Mouse (Mus musculus) neutrophil, adult 5-6 weeks (primary cell): ENCODE measurements around the gene Rpl23. TPM values are rescaled to one million over a fixed set of nuclear protein-coding genes. Genes with fewer than 3 reads are reported as not detected.

Experiments
- ATAC-seq: fragments of 151-379, 151-347 bp; 2 replicates; pipeline ENCODE4 v1.8.0; 2017; ENCODE audit warnings: mild to moderate bottlenecking, moderate TSS enrichment; ENCODE audit not compliant: insufficient number of reproducible peaks, poor library complexity, low FRiP score, severe bottlenecking; ENCODE audit errors: extremely low read depth
- total RNA-seq: library from RNA; stranded (forward); fragments of 200-1000 nt; gene quantifications from 2 replicates; pipeline ENCODE4 v1.2.3, GENCODE M21; 2017

The Rpl23 gene
- total RNA-seq, 1 experiment from 2014 or later: 1,304 TPM

DNA sequence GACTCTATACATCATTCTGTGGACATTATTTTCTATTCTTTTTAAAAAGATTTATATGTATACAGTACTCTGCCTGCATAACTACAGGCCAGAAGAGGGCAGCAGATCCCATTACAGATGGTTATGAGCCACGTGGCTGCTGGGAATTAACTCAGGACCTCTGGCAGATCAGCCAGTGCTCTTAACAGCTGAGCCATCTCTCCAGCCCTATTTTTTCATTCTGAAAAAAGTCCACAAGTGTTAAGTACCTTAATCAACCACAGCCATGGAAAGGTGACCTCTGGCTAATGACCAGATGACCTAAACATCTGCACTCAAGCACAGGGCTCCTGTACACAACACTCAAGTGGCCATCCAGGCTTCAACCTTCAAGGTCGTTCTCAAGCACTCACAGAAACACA is 5.1 kb downstream of the Rpl23 start:
- no peak for ATAC-seq

DNA sequence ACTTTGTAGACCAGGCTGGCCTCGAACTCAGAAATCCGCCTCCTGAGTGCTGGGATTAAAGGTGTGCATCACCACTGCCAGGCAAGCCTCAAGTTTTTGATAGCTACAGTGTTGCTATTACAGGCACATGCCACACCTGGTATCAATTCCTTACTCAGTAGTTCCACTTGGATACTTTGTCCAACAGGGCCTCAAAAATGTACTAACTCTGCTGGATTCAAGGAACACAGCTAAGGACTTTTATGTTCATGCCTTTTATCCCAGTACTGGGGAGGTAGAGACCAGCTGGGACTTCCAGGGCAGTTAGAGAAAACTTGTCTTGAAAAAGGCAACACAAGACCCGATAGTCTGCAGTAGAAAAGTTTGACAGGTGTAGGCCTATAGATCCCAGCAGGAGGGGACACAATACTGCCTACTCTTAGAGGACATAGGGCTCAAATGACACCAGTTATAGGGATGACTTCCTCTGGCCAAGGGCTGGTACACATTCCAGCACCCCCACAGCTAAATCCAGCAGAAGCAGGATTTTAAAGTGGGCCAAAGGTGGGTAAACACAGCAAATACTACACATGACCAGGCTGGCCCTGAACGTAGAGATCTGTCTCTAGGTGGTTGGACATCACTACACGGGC is 5.6 kb downstream of the Rpl23 start:
- ATAC-seq: no peak

DNA sequence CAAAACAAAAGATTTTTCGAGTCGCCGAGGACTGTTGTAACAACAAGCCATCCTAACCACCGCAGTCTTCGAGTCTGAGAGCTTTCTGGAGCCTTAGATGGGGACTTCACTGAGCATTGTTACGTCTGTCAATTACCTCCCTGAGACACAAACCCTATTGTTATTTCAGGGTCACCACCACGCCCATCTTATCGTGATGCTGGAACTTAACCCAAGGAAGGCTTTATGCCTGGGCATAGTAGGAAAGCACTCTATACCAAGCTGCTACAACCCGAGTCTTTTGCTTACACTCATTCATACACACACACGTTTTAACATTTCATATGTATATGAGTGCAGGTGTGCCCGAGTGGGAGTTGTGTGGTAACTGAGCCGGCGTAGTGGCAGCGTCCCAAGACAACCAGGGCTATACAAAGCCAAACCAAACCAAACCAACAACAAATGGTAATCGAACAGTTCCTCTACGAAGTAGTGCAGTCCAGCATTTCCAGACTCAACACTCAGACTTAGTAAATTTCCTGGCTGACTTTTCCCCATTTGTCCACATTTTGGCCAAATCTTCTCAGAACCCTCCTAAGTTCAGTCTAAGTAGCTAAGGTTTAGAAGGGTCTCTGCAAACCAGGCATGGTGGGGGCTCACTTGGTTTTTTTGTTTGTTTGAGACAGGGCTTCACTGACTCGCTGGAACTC is 6.3 kb downstream of the Rpl23 start, which contains the start of gene 1700001P01Rik:
Gene 1700001P01Rik (minus strand): TSS at position 111 of the 689 bp plus-strand sequence.
- no peak for ATAC-seq

DNA sequence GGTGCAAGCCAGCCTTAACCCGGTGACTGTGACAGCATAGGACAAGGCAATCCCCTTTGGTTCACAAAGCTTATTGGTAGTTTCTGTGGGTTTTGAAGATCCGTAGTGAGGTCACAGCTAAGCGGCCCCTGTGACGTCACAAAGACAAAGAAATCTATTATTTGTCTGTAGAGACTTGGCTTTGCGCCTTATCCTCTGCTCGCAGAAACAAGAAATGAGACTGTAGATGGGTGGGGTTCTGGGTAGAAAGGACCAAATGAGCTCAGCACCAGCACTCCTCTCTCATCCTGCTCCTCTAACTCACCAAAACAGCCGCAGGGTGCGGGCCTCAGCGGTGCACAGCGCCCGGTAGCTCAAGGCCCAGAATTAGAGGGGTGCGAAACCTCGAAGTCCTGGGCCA is 7.1 kb downstream of the Rpl23 start:
- no peak for ATAC-seq

DNA sequence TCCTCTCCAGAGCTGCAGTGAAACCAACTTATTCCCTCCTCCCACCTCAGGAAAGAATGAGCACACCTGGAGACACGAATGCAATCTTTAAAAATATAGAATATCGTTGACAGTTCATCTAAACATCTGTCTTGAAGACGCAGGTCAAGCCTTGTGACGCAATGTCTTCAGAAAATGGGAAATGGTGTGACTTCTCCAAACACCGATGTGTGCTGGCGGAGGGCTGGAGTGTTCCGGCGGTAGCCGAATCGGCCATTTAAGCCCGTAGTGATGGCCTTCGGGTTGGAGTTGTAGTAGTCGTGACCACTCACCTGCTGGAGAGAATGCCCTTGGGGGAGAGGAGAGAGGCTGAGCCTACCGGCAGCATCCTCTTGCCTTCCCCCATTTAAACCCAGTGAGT is 10.8 kb downstream of the Rpl23 start:
- peak; percentile 42; the same call in 1 of the 2 replicates for ATAC-seq

DNA sequence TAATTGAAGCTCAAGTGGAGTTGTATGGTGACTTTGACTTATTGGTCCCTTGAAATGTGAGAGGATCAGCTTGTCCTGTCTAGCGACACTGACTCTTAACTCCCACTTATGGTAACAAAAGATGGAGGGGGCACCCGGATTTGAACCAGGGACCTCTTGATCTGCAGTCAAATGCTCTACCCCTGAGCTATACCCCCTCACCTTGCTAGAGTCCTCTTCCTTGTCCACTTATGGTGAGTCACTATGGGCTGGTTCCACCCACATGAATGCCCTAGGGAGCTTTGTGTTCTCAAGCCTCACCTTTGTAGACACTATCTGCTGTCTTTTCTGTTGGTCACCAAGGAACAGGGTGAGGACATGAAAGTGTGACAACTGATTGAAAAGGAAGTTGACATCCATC is 12.5 kb downstream of the Rpl23 start:
- no peak for ATAC-seq

DNA sequence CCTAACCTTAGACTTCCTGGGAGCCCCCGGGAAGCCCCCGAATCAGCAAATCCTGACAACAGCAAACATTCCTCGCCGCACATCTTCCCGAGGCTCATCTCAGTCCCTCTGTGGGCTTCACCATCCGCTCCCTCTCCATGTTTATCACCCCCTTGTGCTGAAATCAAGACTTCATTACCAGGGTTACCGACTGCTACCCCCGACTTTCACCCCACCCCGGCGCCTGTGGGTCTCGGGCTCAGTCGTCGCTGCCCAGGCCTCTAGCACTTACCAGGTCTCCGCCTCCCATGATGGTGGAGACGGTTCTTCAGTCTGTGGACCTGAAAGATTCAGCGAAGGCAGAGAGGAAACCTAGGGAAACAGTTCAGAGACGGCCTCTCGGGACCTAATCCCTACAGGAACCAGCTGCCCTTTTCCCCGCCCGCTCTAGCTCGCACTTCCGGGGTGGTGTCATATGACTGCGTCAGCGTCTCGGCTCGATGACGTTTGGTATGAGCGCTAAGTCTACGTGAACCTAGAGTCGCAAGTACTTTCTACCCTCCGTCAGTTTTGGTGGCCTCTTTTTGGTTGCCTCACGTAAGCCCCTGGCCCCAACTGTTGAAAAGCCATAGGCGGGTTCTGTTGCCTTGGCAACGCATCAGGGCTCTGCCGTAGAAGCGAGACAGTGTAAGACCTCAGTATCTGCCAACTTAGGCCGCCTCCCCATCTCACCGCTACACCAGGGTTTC is 15.9 kb downstream of the Rpl23 start, which contains the start of gene Cwc25:
Gene Cwc25 (minus strand): TSS at position 403 of the 728 bp plus-strand sequence.
- ATAC-seq: peak; percentile 94

DNA sequence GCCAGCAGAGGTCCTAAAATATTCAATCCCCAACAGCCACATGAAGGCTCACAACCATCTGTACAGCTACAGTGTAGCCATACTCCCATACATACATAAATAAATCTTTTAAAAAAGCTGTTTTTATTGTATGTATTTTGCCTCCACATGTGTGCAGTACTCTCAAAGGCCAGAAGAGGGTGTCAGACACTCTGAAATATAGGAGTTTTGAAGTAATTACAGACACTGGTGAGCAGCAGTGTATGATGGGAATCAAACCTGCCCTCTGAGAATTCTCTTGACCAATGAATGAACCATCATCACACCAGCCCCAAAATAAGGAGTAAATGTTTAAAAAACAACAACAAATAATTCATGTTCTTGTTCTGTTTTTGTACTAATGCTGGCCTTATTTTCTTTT is 20.6 kb downstream of the Rpl23 start:
- no peak for ATAC-seq

DNA sequence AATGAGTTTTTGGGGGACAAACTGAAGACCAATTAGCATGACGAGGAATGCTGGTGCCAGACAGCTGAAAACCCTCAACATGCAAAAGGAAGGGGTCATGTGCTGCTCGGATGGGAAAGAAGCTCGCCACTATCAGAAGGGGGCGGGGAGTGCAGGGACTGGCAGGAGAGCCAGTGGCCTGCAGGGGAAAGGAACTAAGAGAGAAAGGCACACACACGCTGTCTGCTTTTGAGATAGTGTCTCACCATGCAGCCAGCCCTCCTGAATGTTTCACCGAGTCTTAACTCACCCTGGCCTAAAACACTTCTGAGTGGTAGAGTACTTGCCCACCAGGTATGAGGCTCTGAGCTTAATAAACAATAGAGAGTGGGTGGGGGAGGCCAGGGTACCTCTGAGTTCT is 23.3 kb downstream of the Rpl23 start:
- ATAC-seq: no peak

DNA sequence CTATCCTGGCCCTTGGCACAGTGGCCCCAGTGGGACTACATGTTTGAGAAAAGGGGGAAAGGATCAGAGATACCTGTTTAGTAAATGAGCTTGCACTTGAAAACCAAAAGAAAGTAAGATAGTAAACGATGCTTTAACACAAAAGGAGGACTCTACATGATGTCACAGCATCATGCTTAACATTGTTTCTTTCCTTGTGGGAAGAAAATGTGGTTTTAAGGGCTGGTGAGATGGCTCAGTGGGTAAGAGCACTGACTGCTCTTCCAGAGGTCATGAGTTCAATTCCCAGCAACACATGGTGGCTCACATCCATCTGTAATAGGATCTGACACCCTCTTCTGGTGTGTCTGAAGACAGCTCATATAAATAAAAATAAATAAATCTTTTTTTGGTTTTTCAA is 24.1 kb downstream of the Rpl23 start:
- no peak for ATAC-seq

DNA sequence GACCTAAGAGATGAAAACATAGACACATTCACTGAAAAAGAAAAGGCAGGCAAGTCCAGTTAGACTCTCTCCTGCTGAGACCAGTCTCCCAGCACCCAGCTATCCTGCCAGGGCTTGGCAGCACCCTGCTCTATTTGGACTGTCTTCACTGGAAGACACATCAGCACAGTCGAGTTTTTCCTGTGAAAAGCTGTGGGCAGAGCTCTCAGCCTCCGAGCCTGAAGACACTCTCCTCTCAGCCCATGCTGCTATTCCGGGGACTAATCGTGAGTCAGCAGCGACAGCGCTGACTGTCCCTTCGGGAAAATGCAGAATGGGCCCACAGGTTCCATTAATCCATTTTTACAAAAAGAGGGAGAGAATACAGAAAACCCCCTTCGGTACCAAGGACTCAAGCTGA is 29.0 kb downstream of the Rpl23 start:
- no peak for ATAC-seq

DNA sequence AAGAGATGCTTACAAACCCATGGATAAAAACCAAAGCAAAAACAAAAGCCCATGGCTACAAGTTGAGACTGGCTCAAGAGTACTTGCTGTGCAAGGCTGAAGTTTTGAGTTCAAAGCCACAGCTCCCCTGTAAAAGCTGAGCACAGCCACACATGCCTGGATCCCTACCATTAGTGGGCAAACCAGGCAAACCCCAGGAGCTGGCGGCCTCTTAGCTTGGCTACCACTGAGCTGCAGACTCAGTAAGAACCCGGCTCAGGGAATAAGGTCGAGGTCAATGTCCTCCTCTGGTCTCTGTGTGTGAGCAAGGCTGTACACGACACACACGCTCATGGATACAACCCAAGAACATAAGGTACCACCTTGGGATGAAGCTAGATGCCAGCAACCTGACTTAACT is 33.7 kb downstream of the Rpl23 start:
- ATAC-seq: no peak

DNA sequence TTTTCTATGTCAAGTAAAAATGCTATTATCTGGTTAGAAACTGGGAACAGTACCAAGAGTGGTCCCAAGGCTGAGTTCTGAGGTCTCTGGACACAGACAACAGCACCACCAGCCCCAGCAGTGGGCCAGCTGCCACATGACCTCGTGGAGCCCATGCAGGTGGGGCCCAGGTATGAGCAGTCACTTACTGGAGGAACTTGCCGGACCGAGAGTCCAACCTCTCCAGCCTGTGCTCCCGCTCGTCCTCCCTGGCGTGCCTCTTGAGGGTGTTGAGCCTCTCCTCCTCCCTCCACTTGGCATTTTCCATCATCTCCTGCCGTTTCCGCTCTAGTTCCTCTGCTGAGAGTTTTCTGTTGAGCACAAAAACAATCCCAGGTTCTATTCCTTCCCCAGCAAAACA is 34.5 kb downstream of the Rpl23 start:
- no peak for ATAC-seq

DNA sequence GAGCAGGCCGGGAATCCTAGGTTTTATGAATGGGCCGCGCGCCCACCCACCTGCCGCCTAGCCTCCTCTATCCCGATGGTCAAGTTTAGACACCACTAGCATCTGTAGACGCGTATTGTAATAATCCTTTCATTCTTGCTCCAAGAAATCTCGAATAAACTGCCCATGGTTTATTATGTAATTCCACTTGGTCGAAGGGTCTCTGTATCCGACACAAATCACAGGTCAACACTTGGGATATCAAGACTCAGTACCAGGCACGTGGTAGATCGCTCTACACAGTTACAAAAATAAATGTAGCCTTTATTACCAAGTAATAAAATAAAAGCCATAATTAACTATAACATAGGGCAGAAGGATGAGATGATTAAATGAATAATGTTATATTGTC is 36.9 kb downstream of the Rpl23 start:
- no peak for ATAC-seq

DNA sequence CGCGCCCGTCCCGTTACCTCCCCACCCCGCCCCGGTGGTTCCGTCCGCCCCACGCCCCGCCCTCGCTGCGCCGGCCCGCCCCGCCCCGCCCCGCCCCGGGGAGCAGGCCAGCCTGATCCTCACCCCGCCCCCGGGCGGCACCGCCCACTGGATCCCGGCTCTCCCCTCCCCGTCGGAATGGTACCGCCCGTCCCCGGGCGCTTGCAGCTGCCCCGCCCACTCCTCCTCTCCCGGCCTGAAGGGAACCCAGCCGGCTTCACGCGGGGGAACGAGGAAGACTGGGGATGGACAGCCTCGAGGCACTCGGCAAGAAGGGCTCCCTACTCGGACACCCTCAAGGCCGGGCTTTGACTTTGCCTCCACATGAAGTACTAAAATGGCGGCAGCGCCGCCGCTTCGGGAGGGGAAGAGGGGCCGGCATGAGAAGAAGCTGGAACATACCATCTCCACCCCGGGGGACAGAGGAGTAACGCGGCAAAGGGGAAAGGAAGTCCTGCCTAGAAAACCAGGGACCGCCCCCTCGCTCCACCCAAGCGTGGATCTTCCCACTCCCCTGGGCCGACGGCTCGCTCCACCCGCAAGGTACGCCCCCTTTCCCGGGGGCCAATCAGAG is 37.4 kb downstream of the Rpl23 start:
- peak; percentile 81 for ATAC-seq

DNA sequence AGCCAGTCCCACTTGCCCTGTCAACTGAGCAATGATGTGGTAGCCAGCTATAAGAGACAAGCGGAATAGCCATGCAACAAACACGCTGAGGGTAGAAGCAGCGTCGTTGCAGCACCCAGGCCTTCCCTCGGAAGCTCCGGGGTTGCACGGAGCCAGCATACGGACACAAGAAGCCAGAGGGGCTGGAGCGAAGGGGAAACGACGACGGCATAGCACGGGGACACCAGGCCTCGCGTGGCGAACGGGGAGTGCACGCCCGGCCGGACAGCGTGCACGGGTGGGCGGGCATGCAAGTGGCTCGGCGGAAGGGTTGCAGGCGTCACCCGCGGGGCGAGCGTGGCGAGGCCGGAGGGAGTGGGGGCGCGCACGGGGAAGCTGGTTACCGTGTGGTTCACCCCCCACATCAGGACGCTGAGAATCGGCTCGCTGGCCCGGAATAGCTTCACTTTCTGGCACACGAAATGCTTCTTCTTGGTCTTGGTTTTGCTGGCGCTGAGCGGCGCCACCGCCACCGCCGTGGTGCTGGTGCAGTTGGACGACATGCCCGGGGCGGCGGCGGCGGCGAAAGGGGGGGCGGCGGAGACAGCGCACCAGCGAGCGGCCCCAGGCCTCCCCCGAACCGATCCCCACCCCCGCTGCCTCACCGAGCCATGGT is 38.0 kb downstream of the Rpl23 start, which contains the start of gene Pip4k2b:
Gene Pip4k2b (minus strand): TSS at position 642 of the 655 bp plus-strand sequence.
- no peak for ATAC-seq

DNA sequence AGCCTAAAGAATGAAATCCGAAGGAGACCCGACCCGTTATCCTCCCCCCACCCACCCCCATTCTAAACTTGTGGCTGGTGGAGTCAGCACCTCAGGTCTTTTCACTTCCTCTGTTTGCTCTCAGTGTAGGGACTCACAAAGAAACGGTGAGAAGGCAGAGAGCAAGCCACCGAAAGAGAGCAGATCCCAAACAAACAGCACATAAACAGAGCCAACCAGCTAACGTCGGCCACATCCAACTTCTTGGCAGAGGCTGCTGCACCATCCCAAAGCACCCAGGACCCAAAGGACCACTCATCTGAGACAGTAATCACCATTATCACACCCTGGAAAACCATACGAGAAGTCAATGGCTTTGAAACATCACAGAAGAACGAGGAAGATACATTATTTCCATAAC is 38.8 kb downstream of the Rpl23 start:
- no peak for ATAC-seq

DNA sequence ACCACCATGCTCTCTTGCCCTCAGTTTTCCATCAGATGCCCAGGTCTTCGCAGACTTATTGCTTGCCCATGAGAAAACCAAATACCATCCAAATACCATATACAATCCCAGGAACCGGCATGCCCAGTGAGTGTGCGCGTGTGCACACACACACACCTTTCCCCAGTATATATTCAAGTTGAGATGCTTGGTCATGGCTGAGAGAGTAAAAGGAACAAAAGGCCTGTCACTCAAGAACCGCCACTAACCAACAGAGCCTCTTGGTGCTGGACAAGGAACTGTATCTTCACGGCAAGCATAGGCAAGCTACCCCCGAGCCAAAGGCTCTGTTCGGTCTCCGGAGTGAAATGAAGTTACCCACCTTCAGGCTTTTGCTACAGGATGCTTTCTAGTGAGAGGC is 39.6 kb downstream of the Rpl23 start:
- ATAC-seq: no peak

DNA sequence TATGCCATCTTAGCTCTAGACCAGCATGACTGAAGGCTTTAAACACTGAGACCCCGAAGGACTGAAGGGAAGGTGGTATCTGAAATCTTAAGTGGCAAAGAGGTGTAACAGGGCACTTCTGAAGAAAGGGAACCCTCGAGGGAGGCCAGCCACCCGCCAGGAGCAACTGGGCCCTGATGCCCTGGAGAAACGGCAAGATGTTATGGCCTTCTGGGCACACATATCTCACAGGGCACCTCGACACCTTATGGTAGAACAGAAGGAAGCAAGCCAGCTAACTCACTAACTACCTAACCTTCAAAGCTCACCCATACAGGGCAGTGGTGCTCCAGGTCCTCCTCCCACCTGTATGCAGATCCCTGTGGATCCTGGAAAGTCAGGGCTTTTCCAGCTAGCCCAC is 40.1 kb downstream of the Rpl23 start:
- ATAC-seq: no peak
